Mouse (Mus musculus) olfactory bulb, adult 2 months (tissue): ENCODE measurements around the gene Adgrg5.

Source experiments
- CTCF ChIP-seq: fragments of 200-500 bp; IDR thresholded peaks from 2 replicates; pipeline ENCODE4 v1.5.1; 2012; ENCODE audit warnings: low read depth, mild to moderate bottlenecking, low read length, moderate library complexity; ENCODE audit not compliant: insufficient read depth
- POLR2A ChIP-seq: fragments of 200-500 bp; IDR thresholded peaks from 2 replicates; pipeline ENCODE4 v1.6.1; 2012; ENCODE audit warnings: mild to moderate bottlenecking, low read depth, low read length, moderate library complexity; ENCODE audit not compliant: insufficient read depth

- no peak for TF ChIP-seq CTCF
- no peak for TF ChIP-seq POLR2A
Observed at GRCm38 (mm10) chr8:94992010-94992409, 68.5 kb downstream of the Adgrg5 start.
